Mouse (Mus musculus) kidney, adult 2 months (tissue): ENCODE data around the gene Ppp1r12b. TPM values are rescaled to one million over a fixed set of nuclear protein-coding genes. Genes with fewer than 3 reads are reported as not detected.

ENCODE experiments used
- DNase-seq: peaks from one replicate; pipeline ENCODE4 v3.0.0; 2021
- H3K27ac ChIP-seq: fragments of 200-500 bp; 2 replicates; pipeline ENCODE4 v1.5.1; 2012; ENCODE audit warnings: low read depth, low read length, control low read depth, inconsistent platforms; ENCODE audit not compliant: insufficient read depth
- H3K27me3 ChIP-seq: fragments of 200-500 bp; replicated peaks from 2 replicates; pipeline ENCODE4 v1.6.1; 2012; ENCODE audit warnings: mild to moderate bottlenecking, moderate library complexity, low read length, inconsistent platforms; ENCODE audit not compliant: control insufficient read depth, insufficient read depth
- H3K36me3 ChIP-seq: fragments of 200-500 bp; 2 replicates; pipeline ENCODE4 v1.6.1; 2012; ENCODE audit warnings: mild to moderate bottlenecking, moderate library complexity, low read length, inconsistent platforms; ENCODE audit not compliant: control insufficient read depth, insufficient read depth
- H3K4me1 ChIP-seq: fragments of 200-500 bp; 2 replicates; pipeline ENCODE4 v1.6.1; 2011; ENCODE audit warnings: low read length; ENCODE audit not compliant: control insufficient read depth, insufficient read depth
- H3K4me3 ChIP-seq: fragments of 200-500 bp; 2 replicates; pipeline ENCODE4 v1.5.1; 2011; ENCODE audit warnings: mild to moderate bottlenecking, low read depth, low read length, control low read depth; ENCODE audit not compliant: insufficient read depth
- CTCF ChIP-seq: fragments of 200-500 bp; conservative IDR thresholded peaks from 2 replicates; pipeline ENCODE4 v1.5.1; 2011; ENCODE audit warnings: low read depth, mild to moderate bottlenecking, control low read depth, low read length, moderate library complexity, mixed read lengths; ENCODE audit not compliant: insufficient read depth, insufficient read length
- POLR2A ChIP-seq: fragments of 200-500 bp; IDR thresholded peaks from one replicate; pipeline ENCODE4 v1.6.1; 2011; ENCODE audit warnings: low read depth, low read length, control low read depth
- WGBS: fragments of 180-500 bp; shearing (Covaris S2); methylation state at CpG from one replicate; pipeline ENCODE4 v1.1.7; 2018; 5-methylcytosine and 5-hydroxymethylcytosine counted together
- polyA plus RNA-seq: library from polyadenylated mRNA; depleted of rRNA; stranded (reverse); fragments of >200 nt; gene quantifications from 2 replicates; pipeline ENCODE4 v1.2.3, GENCODE M21; 2012

Gene Ppp1r12b
- polyA plus RNA-seq, 1 experiment = 5.6 TPM

GRCm38 (mm10) chr1:134829635-134830034 lies 126.1 kb downstream of the Ppp1r12b start:
- Histone ChIP-seq H3K27ac (no peak overlapping the region), H3K36me3 (no peaks in the 10 kb centered on the region; the same call in none of the 2 replicates), H3K4me1 (no peaks in the 10 kb centered on the region), H3K27me3 (no peaks in the 10 kb centered on the region), H3K4me3 (no peak overlapping the region)
- WGBS = 48% methylated on average over 4 of the region's 4 CpGs
- DNase-seq = peak; percentile 51
- TF ChIP-seq CTCF (peak; percentile 29), POLR2A (no peak)

GRCm38 (mm10) chr1:134824896-134825295 lies 130.8 kb downstream of the Ppp1r12b start:
- Histone ChIP-seq H3K4me3 (no peak overlapping the region), H3K4me1 (no peaks in the 10 kb centered on the region), H3K27me3 (no peaks in the 10 kb centered on the region), H3K27ac (no peak overlapping the region), H3K36me3 (no peaks in the 10 kb centered on the region; the same call in none of the 2 replicates)
- 88% methylated on average over 6 of the region's 6 CpGs for WGBS
- TF ChIP-seq POLR2A (no peak), CTCF (no peak)
- no peak for DNase-seq

- H3K4me3 ChIP-seq = no peak overlapping the region
- no peak overlapping the region for H3K27ac ChIP-seq
- 68% methylated on average over 7 of the region's 7 CpGs for WGBS
- TF ChIP-seq POLR2A = no peak
- no peak for TF ChIP-seq CTCF
- no peaks in the 10 kb centered on the region for H3K4me1 ChIP-seq
- DNase-seq = no peak
- no peaks in the 10 kb centered on the region; the same call in none of the 2 replicates for H3K36me3 ChIP-seq
- no peaks in the 10 kb centered on the region for H3K27me3 ChIP-seq
Observed at GRCm38 (mm10) chr1:134823842-134824241, 131.9 kb downstream of the Ppp1r12b start.

GRCm38 (mm10) chr1:134823323-134823722 lies 132.4 kb downstream of the Ppp1r12b start:
- H3K27me3 ChIP-seq = no peaks in the 10 kb centered on the region
- TF ChIP-seq POLR2A (no peak), CTCF (no peak)
- H3K4me1 ChIP-seq = no peaks in the 10 kb centered on the region
- DNase-seq = no peak
- 76% methylated on average over 8 of the region's 8 CpGs for WGBS
- H3K4me3 ChIP-seq = no peak overlapping the region
- H3K27ac ChIP-seq = no peak overlapping the region
- no peaks in the 10 kb centered on the region; the same call in none of the 2 replicates for H3K36me3 ChIP-seq

- Histone ChIP-seq H3K4me3 (no peak overlapping the region), H3K4me1 (no peaks in the 10 kb centered on the region), H3K36me3 (no peaks in the 10 kb centered on the region; the same call in 1 of the 2 replicates), H3K27me3 (no peaks in the 10 kb centered on the region), H3K27ac (no peak overlapping the region)
- no peak for TF ChIP-seq POLR2A
- 96% methylated on average over 3 of the region's 3 CpGs for WGBS
- DNase-seq = no peak
Observed at GRCm38 (mm10) chr1:134820882-134821281, 134.9 kb downstream of the Ppp1r12b start.

GRCm38 (mm10) chr1:134819196-134819595 lies 136.5 kb downstream of the Ppp1r12b start:
- Histone ChIP-seq H3K27ac (no peak overlapping the region), H3K4me1 (no peaks in the 10 kb centered on the region), H3K4me3 (no peak overlapping the region), H3K36me3 (no peaks in the 10 kb centered on the region), H3K27me3 (no peaks in the 10 kb centered on the region)
- WGBS = 92% methylated on average over 11 of the region's 11 CpGs
- no peak for DNase-seq
- TF ChIP-seq CTCF (no peak), POLR2A (no peak)

GRCm38 (mm10) chr1:134818716-134819115 lies 137.0 kb downstream of the Ppp1r12b start:
- no peaks in the 10 kb centered on the region for H3K4me1 ChIP-seq
- no peak overlapping the region for H3K27ac ChIP-seq
- no peak overlapping the region for H3K4me3 ChIP-seq
- TF ChIP-seq CTCF (no peak), POLR2A (no peak)
- no peak for DNase-seq
- no peaks in the 10 kb centered on the region for H3K36me3 ChIP-seq
- 89% methylated on average over 3 of the region's 3 CpGs for WGBS
- no peaks in the 10 kb centered on the region for H3K27me3 ChIP-seq

GRCm38 (mm10) chr1:134817916-134818595 lies 137.7 kb downstream of the Ppp1r12b start:
- Histone ChIP-seq H3K36me3 (no peaks in the 10 kb centered on the region), H3K27ac (no peak overlapping the region), H3K4me3 (no peak overlapping the region), H3K27me3 (no peaks in the 10 kb centered on the region), H3K4me1 (no peaks in the 10 kb centered on the region)
- WGBS = 96% methylated on average over 6 of the region's 6 CpGs
- TF ChIP-seq POLR2A (no peak), CTCF (no peak)
- DNase-seq = no peak
